Mouse (Mus musculus): Measurements from ENCODE around the gene Fam92a.

- no peak for TF ChIP-seq CTCF (IDR thresholded peaks at IDR 0.05; ENCODE audit: borderline replicate concordance, control insufficient read depth, extremely low read depth, insufficient read depth, low read length, poor library complexity)
- TF ChIP-seq POLR2A (IDR thresholded peaks at IDR 0.05; ENCODE audit: control insufficient read depth, extremely low read depth, insufficient read depth, low read length, poor library complexity) = no peak
Measured at GRCm38 (mm10) chr4:12178992-12179391, 7.2 kb upstream of the Fam92a start.

All from thymus, adult 2 months (tissue).